Mouse (Mus musculus) v-Abl transformed pro-B cells (cell line): ENCODE results near the gene Olfr178.

Source experiments
- in situ Hi-C, 2 experiments: fragments of 400-800 bp; cut with MboI; formaldehyde crosslinking; loops; one replicate each; pipeline ENCODE4 v1.15.1; 2025; ENCODE audit not compliant: unreplicated experiment in 2 of 2

The Olfr178 gene

GRCm38 (mm10) chr16:58891963-58892362 lies at the start of gene Olfr178:
Gene Olfr178, minus strand, starts transcription at chr16:58892063.
- in situ Hi-C loops = no loop called here

GRCm38 (mm10) chr16:58929292-58929691 lies 37.4 kb upstream of the Olfr178 start, which contains the start of gene Olfr180:
Gene Olfr180, minus strand, starts transcription at chr16:58929392.
- in situ Hi-C loops = no loop called here

GRCm38 (mm10) chr16:58928655-58929054 lies 36.8 kb upstream of the Olfr178 start, which contains the start of gene Olfr181:
Gene Olfr181, minus strand, starts transcription at chr16:58928755.
- in situ Hi-C loops = no loop called here

- in situ Hi-C loops = no loop called here
Observed at GRCm38 (mm10) chr16:58884416-58884815, 7.4 kb downstream of the Olfr178 start.

GRCm38 (mm10) chr16:58874668-58875067 lies 17.2 kb downstream of the Olfr178 start, which contains the start of gene Olfr177:
Gene Olfr177, minus strand, starts transcription at chr16:58874768.
- in situ Hi-C loops = no loop called here

GRCm38 (mm10) chr16:58861479-58861878 lies 30.4 kb downstream of the Olfr178 start:
- in situ Hi-C loops = no loop called here

GRCm38 (mm10) chr16:58860032-58860737 lies 31.7 kb downstream of the Olfr178 start:
- in situ Hi-C loops = no loop called here
